Mouse (Mus musculus): ENCODE results near the gene Coasy. TPM values are rescaled to one million over a fixed set of nuclear protein-coding genes. Genes with fewer than 3 reads are reported as not detected.
A peak's percentile ranks its signal among the peaks of the same experiment; 100 is the strongest.

Coasy gene
- polyA plus RNA-seq, 1 experiment from 2014 or later, result 28.0 TPM

DNA sequence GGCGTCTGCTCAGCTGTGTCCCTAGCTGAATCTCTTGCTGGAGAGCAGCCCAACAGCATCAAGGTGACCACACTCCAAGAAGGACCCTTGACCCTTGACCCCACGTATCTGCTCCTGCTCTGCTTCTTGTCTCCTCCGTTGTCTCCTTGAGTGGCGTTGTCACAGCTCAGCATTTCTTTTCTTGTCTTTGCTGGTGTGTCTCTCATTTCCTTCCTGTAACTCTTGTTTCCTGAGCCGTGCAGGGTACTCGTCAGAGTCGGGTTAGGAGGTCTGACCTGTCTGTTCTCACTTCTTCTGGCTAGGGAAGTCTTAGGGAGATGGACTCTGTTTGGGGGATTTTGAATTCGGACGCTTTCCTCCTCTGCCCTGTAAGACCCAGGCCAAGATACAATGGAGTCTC lies 35.9 kb upstream of the Coasy start:
- Histone ChIP-seq H3K9me3 (ENCODE audit: control insufficient read depth) (no peaks in the 10 kb centered on the region), H3K4me3 (ENCODE audit: low read depth, low read length) (no peak overlapping the region), H3K4me1 (replicated peaks; ENCODE audit: control insufficient read depth, insufficient read depth, low read length) (no peaks in the 10 kb centered on the region), H3K9ac (ENCODE audit: low read depth, low read length) (no peak overlapping the region), H3K27me3 (replicated peaks; ENCODE audit: control insufficient read depth, insufficient read depth, low read length) (no peaks in the 10 kb centered on the region), H3K4me2 (replicated peaks; ENCODE audit: low read depth) (no peak overlapping the region), H3K27ac (ENCODE audit: low read depth, low read length) (no peak overlapping the region), H3K36me3 (ENCODE audit: control insufficient read depth, insufficient read depth) (peaks cover 68% of the 10 kb centered on the region)
- no peak for ATAC-seq
- TF ChIP-seq CTCF (IDR thresholded peaks at IDR 0.05; ENCODE audit: low read depth), result no peak
- 63% methylated on average over 9 of the region's 9 CpGs for WGBS

DNA sequence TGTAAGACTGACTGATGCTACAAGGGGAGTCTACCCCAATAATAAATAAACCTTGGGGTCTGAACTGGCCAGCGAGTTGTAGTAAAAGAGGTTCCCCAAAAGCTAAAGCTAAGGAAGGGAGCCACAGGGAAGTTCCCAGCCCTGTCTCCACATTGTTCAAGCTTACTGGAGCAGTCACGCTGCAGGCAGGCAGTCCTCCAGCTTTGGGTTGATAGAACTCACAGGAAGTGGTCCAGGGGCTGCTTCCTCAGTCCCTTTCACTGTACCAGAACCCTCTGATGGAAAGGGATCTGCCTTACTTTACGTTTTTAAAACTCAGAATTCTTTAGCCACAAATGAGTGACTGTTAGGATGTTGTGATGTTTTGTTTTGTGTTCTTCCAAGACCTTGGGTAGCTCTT lies 34.9 kb upstream of the Coasy start:
- H3K9me3 ChIP-seq (ENCODE audit: control insufficient read depth), result no peaks in the 10 kb centered on the region
- no peak overlapping the region for H3K9ac ChIP-seq (ENCODE audit: low read depth, low read length)
- H3K27ac ChIP-seq (ENCODE audit: low read depth, low read length), result no peak overlapping the region
- no peaks in the 10 kb centered on the region for H3K4me1 ChIP-seq (replicated peaks; ENCODE audit: control insufficient read depth, insufficient read depth, low read length)
- no peaks in the 10 kb centered on the region for H3K27me3 ChIP-seq (replicated peaks; ENCODE audit: control insufficient read depth, insufficient read depth, low read length)
- H3K4me2 ChIP-seq (replicated peaks; ENCODE audit: low read depth), result no peak overlapping the region
- ATAC-seq, result no peak
- 83% methylated on average over 3 of the region's 3 CpGs for WGBS
- H3K4me3 ChIP-seq (ENCODE audit: low read depth, low read length), result no peak overlapping the region
- H3K36me3 ChIP-seq (ENCODE audit: control insufficient read depth, insufficient read depth), result peaks cover 71% of the 10 kb centered on the region
- TF ChIP-seq CTCF (IDR thresholded peaks at IDR 0.05; ENCODE audit: low read depth), result no peak

DNA sequence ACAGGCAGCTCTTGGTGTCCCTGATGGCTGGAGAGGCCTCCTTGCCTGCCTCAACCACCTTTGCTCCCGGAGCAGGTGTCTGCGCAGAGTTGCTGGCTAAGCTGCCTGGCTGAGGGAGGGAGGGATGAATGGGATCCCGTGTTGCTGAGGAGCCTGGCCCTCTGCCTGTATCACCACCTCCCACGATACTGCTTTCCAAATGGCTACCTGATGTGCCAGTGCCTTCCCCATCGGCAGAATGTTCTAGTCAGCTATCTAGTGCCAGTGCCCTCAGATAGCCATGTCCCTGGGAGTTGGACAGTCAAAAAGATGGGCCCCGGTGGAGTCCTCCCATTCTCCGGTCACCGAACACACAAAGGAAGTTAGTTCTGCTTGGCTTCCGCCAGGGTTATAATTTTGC lies 32.0 kb upstream of the Coasy start:
- Histone ChIP-seq H3K4me2 (replicated peaks; ENCODE audit: low read depth) (no peak overlapping the region), H3K36me3 (ENCODE audit: control insufficient read depth, insufficient read depth) (peaks cover 46% of the 10 kb centered on the region), H3K27me3 (replicated peaks; ENCODE audit: control insufficient read depth, insufficient read depth, low read length) (no peaks in the 10 kb centered on the region), H3K9me3 (ENCODE audit: control insufficient read depth) (no peaks in the 10 kb centered on the region), H3K4me3 (ENCODE audit: low read depth, low read length) (no peak overlapping the region), H3K4me1 (replicated peaks; ENCODE audit: control insufficient read depth, insufficient read depth, low read length) (no peaks in the 10 kb centered on the region; the same call in 1 of the 2 replicates), H3K27ac (ENCODE audit: low read depth, low read length) (peak overlapping the region; percentile 22; the same call in 1 of the 2 replicates), H3K9ac (ENCODE audit: low read depth, low read length) (no peak overlapping the region)
- TF ChIP-seq CTCF (IDR thresholded peaks at IDR 0.05; ENCODE audit: low read depth), result no peak
- 81% methylated on average over 9 of the region's 9 CpGs for WGBS
- ATAC-seq, result no peak

DNA sequence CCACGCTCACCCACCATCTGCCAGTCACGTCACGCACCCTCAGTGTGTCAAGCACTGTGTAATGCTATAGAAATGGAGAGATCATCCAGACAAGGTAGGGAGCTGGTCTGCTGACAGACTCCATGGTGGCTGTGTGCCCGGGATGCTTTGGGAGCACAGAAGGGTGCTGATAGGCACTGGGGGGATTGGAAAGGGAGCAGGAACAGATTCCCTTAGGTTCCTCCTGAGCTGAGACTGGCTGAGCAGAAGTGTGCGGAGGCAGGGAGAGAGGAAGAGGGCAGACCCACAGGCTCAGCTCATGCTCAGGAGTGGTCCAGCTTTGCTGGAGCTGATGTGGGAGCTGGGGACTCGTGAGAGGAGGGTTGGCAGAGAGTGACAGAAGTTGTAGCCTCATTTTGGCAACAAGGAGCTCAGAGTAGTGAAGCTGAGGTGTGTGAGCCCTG lies 31.3 kb upstream of the Coasy start:
- no peak for ATAC-seq
- H3K9me3 ChIP-seq (ENCODE audit: control insufficient read depth), result no peaks in the 10 kb centered on the region
- no peaks in the 10 kb centered on the region for H3K27me3 ChIP-seq (replicated peaks; ENCODE audit: control insufficient read depth, insufficient read depth, low read length)
- no peaks in the 10 kb centered on the region; the same call in 1 of the 2 replicates for H3K4me1 ChIP-seq (replicated peaks; ENCODE audit: control insufficient read depth, insufficient read depth, low read length)
- H3K36me3 ChIP-seq (ENCODE audit: control insufficient read depth, insufficient read depth), result peaks cover 42% of the 10 kb centered on the region
- no peak overlapping the region for H3K4me3 ChIP-seq (ENCODE audit: low read depth, low read length)
- no peak overlapping the region for H3K9ac ChIP-seq (ENCODE audit: low read depth, low read length)
- WGBS, result 92% methylated on average over 6 of the region's 6 CpGs
- no peak overlapping the region for H3K27ac ChIP-seq (ENCODE audit: low read depth, low read length)
- TF ChIP-seq CTCF (IDR thresholded peaks at IDR 0.05; ENCODE audit: low read depth), result no peak
- no peak overlapping the region for H3K4me2 ChIP-seq (replicated peaks; ENCODE audit: low read depth)

DNA sequence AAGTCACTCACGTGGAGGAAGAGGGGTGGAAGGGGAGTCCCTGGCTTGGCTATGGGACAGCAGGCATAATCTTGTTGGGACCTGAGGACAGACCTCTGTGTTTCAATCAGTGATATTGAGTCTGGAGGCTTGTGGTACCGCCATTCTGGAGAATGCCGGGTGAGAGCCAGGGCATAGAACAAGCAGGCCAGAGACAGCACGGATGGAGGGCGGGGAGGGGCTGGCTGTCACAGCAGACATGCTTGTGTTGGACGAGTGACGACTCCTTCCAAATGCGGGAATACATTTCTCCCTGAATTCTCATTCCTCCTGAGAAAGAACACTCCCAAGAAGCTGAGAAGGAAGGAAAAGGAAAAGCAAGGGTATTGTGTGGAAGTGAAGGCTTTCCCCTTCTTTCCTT lies 30.7 kb upstream of the Coasy start:
- Histone ChIP-seq H3K4me2 (replicated peaks; ENCODE audit: low read depth) (no peak overlapping the region), H3K27me3 (replicated peaks; ENCODE audit: control insufficient read depth, insufficient read depth, low read length) (no peaks in the 10 kb centered on the region), H3K9ac (ENCODE audit: low read depth, low read length) (no peak overlapping the region), H3K36me3 (ENCODE audit: control insufficient read depth, insufficient read depth) (peaks cover 38% of the 10 kb centered on the region), H3K4me1 (replicated peaks; ENCODE audit: control insufficient read depth, insufficient read depth, low read length) (peaks cover 2% of the 10 kb centered on the region), H3K27ac (ENCODE audit: low read depth, low read length) (no peak overlapping the region), H3K4me3 (ENCODE audit: low read depth, low read length) (no peak overlapping the region), H3K9me3 (ENCODE audit: control insufficient read depth) (no peaks in the 10 kb centered on the region)
- TF ChIP-seq CTCF (IDR thresholded peaks at IDR 0.05; ENCODE audit: low read depth), result no peak
- WGBS, result 88% methylated on average over 8 of the region's 8 CpGs
- no peak for ATAC-seq

DNA sequence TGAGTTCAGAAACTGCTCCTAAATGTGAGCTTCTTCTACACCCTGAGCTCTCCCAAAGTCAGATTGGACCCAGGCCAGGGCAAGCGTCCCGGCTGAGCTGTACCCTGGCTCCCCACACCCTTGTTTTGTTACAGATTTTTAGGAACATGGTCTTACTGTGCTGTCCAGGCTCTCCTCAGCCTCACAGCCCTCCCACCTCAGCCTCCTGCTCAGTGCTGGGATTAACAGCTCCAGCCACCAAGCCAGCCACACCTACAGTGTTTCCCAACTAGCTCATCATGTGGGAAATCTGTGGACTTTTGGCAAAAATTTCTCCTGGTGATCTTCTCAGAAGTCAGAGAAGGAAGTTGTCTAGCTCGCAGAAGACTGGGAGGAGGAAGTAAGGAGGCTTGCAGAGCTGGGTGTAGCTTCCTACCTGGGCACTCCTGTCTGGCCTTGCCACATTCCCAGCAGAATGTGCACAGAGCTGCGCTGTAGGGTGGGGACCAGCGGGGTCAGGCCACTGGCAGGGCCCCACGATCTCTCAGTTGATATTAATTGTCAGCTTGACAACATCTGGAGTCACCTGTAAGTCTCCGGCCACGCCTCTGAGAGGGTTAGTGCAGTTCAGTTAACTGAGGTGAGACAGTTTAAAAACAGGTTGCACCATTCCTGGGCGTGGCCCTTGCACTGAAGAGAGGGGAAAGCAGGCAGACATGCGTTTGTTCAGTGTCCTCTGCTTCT lies 29.5 kb upstream of the Coasy start:
- no peak overlapping the region for H3K4me2 ChIP-seq (replicated peaks; ENCODE audit: low read depth)
- ATAC-seq, result peak; percentile 84
- H3K27ac ChIP-seq (ENCODE audit: low read depth, low read length), result peak overlapping the region; percentile 78
- H3K4me3 ChIP-seq (ENCODE audit: low read depth, low read length), result no peak overlapping the region
- H3K36me3 ChIP-seq (ENCODE audit: control insufficient read depth, insufficient read depth), result peaks cover 28% of the 10 kb centered on the region
- peaks cover 12% of the 10 kb centered on the region for H3K4me1 ChIP-seq (replicated peaks; ENCODE audit: control insufficient read depth, insufficient read depth, low read length)
- H3K27me3 ChIP-seq (replicated peaks; ENCODE audit: control insufficient read depth, insufficient read depth, low read length), result no peaks in the 10 kb centered on the region
- 34% methylated on average over 10 of the region's 10 CpGs for WGBS
- H3K9ac ChIP-seq (ENCODE audit: low read depth, low read length), result no peak overlapping the region; the same call in 1 of the 2 replicates
- no peak for TF ChIP-seq CTCF (IDR thresholded peaks at IDR 0.05; ENCODE audit: low read depth)
- H3K9me3 ChIP-seq (ENCODE audit: control insufficient read depth), result no peaks in the 10 kb centered on the region
